Mouse (Mus musculus) adipocyte (in vitro differentiated cells): Measurements from ENCODE around the gene Dmkn.

Experiments used
- DNase-seq: peaks from one replicate; pipeline ENCODE4 v3.0.0-alpha.2; 2016; ENCODE audit warnings: low spot score

The Dmkn gene

DNA sequence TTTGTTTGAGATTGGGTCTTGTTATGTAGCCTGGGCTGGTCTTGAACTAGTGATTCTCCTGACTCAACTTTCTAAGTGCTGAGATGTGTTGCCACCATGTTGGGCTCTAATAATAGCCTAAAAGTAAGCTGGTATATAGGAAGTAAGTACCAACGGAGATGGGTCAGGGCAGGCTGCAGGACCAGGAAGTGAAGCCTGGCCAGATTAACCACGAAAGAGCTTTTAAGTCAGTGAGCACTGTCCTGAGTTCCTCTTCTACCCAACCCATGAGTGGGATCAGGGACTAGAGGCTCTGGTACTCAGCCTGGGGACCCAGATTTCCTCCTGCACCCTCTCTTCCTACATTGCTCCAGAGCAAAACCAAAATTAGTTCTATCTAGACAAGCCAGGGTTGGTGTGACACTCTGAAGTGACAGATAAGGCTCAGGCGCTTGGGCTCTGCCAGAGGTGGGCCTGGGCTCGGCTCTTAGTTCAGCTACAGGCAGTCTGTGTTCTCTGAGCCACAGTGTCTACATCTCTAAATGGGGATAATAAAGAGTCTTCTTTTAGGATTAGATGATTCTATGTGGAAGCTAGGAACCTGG lies 1.7 kb upstream of the Dmkn start:
- no peak for DNase-seq

- DNase-seq, result no peak
Measured at GRCm38 (mm10) chr7:30765173-30765572, 1.6 kb downstream of the Dmkn start.

DNA sequence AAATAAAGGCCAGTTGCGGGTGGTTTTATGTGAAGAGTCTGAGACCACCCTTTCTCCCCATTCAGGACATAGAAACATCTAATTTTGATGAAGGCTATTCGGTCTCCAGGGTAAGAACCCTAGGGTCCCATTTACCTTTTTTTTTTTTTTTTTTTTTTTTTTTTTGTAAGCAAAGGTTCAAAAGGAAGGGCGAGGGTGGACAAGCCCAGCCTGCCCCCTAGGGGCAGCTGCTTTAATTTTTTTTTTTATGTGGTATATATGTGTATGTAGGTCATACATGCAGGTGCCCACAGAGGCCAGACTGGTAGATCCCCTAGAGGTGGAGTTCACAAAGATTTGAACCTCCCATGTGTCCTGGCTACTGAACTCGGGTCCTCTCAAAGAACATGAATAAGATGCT lies 2.9 kb downstream of the Dmkn start:
- no peak for DNase-seq

GRCm38 (mm10) chr7:30769236-30769635 lies 5.7 kb downstream of the Dmkn start:
- DNase-seq, result no peak

GRCm38 (mm10) chr7:30776104-30776503 lies 12.5 kb downstream of the Dmkn start:
- DNase-seq, result no peak

- no peak for DNase-seq
Measured at GRCm38 (mm10) chr7:30777081-30777579, 13.6 kb downstream of the Dmkn start.

GRCm38 (mm10) chr7:30777911-30778310 lies 14.4 kb downstream of the Dmkn start:
- no peak for DNase-seq

DNA sequence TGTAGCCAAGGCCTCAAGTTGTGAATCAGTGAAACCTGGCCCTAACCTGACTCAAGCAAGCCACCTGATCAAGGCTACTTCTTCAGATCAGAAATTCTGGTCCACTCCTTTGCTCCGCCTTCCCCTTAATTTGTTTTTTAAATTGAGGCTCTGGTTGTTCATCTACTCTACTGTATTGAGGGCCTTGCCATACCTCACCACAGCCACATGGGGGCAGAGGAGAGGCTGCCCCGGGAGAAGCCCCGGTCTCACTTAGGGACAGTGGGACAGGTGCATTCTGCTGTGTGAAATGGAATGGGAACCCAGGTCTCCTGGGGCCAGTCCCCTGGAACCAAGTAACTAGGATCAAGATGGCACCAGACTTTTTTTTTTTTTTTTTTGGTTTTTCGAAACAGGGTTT lies 18.2 kb downstream of the Dmkn start:
- peak; percentile 16 for DNase-seq

GRCm38 (mm10) chr7:30782658-30783057 lies 19.1 kb downstream of the Dmkn start:
- DNase-seq, result peak; percentile 32

DNA sequence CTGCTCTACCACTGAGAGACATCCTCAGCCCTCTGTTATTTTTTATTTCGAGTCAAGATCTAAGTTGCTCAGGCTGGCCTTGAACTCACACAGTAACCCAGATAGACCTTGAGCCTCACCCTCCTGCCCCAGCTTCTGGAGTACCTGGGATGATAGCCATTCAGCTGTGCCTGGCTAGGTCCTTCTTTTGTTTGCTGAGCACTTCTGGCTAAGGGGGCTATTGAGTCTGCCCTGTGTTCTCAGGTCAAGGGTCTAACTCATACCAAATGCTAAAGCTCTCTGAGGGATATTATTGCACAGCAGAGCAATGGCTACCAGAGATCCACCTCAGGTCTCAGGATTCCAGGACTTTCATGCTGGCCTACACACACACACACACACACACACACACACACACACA lies 21.6 kb downstream of the Dmkn start:
- DNase-seq, result no peak

DNA sequence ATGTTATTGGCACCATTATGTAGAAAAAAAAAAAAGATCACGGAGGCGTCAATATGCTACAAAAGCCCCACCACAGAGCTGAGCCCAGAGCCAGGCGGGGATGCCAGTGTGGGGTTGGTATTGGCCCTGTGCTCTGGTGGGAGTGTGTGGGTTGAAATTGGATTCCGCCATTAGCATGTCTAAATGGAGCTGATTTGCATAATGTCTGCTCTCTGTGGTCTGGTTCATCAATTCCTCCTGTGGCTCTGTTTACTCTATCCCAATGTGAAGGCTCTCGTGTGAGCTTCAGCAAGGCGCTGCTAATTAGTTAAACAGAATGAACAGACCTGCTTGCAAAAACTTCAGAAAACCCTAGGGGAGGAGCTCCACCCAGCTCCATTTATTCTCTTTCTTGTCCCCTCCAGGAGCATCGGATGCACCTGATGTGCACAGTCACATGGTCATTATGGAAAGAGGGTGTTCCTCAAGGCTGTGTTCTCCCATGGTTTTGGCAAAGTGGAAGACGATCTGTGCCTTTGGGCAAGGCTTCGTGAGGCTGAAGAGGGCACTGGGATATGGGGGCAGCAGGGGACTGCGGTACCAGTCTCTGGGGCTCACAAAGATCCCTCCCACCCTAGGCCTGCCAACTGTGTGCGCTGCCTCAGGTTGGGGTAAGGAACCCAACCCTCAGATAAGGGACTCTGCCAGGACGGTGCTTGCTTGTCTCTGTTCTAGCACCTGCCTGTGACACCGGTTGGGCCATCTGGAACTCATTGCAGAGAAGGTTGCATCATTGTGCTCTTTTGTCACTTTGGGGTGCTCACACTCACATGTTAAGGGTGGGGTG lies 22.4 kb downstream of the Dmkn start:
- no peak for DNase-seq

- no peak for DNase-seq
Measured at GRCm38 (mm10) chr7:30787377-30788022, 23.9 kb downstream of the Dmkn start, which contains the start of gene Krtdap. TSS of gene Krtdap (plus strand) at chr7:30787896.

- DNase-seq, result no peak
Measured at GRCm38 (mm10) chr7:30790141-30790540, 26.6 kb downstream of the Dmkn start.

- no peak for DNase-seq
Measured at GRCm38 (mm10) chr7:30791921-30792320, 28.4 kb downstream of the Dmkn start.

DNA sequence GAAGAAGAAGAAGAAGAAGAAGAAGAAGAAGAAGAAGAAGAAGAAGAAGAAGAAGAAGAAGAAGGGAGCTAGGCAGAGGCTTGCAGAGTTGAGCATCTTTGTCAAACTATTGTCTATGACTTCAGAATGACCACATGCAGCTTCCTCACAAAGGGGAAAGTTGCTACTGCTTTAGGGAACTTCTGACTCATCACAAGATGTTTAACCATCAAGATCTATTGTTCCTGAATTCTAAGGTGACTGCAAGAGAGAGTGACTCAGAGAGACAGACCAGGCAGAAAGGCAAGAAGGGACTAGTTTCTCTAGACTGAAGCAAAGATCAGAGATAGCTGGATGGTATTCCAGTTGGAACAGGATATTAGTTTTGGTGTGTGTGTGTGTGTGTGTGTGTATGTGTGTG lies 31.4 kb downstream of the Dmkn start:
- no peak for DNase-seq

DNA sequence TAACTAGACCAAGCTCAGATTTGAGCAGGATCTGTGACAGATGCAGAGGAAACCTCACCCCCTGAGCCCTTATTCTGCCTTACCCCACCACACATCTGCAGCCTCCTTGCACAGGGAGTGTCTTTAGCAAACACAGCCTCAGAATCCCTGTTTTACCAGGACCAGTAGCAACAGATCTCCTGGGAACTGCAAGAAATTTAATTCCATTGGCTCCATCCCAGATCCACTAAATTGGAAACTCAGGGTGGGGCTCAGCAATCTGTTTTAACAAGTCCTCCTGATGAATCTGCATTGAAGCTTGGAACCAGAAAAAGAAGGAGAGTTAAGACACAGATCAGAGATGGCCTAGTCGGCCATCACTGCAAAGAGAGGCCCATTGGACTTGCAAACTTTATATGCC lies 33.2 kb downstream of the Dmkn start:
- DNase-seq, result no peak

DNA sequence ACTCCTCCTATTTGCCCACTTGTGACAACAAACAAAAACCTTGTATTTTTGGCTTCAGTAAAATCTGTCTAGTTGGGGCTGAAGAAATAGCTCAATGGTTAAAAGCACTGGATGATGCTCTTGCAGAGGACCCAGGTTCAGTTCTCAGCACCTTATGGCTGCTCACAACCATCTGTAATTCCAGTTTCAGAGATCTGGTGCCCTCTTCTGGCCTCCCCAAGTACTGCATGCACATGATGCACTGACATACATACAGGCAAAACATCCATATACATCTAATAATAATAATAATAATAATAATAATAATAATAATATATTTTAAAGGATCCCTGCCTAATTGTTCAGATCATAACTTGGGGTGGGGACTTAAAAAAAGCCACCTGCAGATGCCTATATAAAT lies 37.1 kb downstream of the Dmkn start:
- DNase-seq, result no peak

- DNase-seq, result no peak
Measured at GRCm38 (mm10) chr7:30803256-30803655, 39.7 kb downstream of the Dmkn start.

- no peak for DNase-seq
Measured at GRCm38 (mm10) chr7:30804026-30804715, 40.6 kb downstream of the Dmkn start.

DNA sequence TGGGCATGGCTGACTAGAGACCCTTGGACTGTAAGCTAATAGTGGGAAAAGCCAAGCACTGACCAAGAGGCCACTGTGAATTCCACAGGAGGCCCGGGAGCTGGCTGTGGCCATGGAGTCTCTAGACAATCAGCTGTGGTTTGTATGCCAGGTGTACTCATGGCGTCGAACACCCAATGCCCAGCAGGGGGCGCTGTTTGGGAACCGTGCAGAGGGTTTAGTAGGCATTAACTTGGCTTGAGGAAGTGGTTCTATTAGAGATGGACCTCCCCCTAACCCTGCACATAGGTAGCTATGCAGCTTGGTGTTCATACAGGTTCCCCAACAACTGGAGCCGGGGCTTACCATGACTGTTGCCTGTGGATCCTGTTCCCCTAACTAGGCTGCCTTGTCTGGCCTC lies 42.4 kb downstream of the Dmkn start:
- no peak for DNase-seq

- DNase-seq, result no peak
Measured at GRCm38 (mm10) chr7:30810319-30810718, 46.8 kb downstream of the Dmkn start.

DNA sequence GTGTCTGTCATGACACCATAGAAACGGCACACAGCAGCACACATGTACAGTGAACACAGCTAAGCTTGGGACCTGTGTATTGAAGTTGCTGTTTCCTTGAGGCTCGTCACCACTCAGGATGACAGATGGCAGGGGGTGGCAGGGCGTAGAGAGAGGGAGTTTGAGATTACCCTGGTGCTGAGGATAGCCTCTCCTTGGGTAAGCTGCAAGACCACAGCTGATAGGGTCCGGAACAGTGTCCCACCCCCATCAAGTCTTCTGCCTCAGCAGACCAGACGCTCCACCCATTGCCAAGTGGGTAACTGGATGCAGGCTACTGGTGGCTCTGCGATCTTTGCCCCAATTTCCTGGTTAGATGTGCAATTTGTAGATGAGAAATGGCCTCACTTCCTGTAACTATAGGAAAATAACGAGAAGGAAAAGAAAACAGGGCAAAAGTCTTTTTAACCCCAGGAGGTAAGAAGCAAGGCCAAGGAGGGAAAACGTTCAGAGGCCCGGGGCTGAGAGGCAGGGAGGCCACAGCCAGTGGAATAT lies 48.3 kb downstream of the Dmkn start:
- peak; percentile 84 for DNase-seq
